Mouse (Mus musculus) frontal cortex, postnatal 14 days (tissue): ENCODE results near the gene Zfp637.
"Not testable (repeated sequence)": the region's sequence is repeated elsewhere in the genome, so short reads cannot be mapped to it uniquely, and the experiment has no call there.

Experiments
- DNase-seq, 2 experiments: peaks; one replicate each; pipeline ENCODE4 v3.0.0; 2022; ENCODE audit warnings: low spot score in 2 of 2

The Zfp637 gene

DNA sequence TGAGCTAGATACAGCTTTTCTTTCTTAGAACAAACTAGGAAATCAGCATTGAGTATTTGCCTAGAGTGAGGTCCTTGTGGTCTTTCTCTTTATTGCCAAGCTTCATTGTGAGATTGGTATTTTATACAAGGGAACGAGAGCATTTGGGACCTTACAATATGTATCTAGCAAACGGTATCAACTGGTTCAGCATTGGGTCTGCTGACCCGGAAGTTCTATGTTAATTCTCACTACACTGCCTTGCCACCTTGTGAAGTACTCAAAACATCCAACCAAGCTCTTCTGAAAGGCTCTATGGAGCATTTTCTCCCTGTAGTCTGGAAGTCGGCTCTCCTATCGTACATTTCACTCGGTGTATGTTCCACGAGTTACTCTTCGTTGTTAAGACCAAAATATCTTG, 22.8 kb downstream of the Zfp637 start:
- DNase-seq, result no peak

DNA sequence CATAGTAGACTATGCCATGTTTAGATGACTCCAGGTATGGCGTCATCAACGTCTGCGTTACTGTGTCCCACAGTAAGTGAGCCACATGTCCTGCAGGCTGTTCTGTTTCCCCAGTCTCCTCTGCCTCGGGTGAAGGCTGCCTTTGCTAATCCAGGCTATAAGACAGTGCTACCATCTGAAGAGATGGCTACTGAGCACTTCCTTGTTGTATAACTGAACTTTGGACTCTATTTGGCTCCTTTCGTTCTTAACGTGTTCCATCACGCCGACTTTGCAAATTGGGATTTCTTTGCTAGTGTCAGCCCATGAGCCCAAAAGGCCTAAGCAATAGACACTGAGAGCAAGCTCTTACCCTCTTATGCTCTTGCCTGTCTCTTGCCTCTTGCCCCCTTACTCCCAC, 27.2 kb downstream of the Zfp637 start:
- DNase-seq, result no peak

DNA sequence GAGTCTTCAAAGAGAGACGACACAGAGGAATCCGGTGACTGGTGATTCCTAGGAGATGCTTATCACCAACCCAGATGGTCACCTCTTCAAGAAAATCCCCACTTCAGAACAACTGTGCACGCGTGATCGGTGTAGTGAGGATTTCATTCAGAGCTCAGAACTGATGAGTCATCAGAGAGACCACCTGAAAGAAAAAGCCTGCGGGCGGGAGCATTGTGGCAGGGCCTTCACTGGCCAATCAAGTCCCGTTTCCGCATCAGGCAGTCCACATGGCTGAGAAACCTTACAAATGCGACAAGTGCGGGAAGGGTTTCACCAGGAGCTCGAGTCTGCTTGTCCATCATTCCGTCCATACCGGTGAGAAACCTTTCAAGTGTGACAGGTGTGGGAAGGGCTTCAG, 30.1 kb downstream of the Zfp637 start:
- no peak for DNase-seq

DNA sequence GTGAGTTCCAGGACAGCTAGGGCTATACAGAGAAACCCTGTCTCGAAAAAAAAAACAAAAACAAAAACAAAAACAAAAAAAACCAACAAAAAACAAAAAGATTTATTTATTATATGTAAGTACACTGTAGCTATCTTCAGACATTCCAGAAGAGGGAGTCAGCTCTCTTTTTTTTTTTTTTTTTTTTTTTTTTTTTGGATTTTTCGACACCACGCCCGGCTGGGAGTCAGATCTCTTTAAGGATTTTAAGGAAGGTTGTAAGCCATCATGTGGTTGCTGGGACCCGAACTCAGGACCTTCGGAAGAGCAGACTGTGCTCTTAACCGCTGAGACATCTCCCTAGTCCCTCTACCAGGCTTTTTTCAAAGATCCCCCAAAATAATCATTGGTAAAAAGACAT, 32.5 kb downstream of the Zfp637 start:
- DNase-seq, result not testable (repeated sequence)

DNA sequence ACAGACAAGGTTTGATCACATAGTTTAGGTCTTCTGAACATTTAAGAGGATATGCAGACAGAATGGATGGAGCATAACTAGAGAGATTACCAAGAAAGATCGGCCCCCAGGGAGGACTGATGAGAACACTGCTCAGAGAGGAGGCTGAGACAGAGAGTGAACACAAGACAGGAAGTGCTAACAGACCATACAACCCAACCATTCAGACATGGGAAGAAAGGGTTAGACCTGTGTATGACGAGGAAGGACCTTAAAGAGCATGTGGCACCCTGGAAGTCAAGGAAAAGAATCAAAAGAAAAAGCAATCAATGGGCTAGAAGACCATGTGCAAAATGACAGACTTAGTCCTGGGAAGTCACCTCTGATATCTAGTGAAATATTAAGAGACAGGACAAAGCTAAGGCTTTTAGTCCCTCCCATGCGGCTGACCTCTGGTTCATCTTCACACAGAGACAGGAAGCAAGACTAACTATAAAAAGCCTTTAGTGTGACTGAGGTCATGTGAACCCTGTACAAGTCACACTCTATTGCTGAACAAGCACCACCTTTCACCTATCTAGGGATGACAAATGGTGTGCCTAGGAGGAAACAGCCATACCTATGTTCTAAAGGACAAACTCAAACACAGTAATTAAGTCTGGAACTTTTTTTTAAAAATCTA, 33.8 kb downstream of the Zfp637 start:
- DNase-seq, result no peak

DNA sequence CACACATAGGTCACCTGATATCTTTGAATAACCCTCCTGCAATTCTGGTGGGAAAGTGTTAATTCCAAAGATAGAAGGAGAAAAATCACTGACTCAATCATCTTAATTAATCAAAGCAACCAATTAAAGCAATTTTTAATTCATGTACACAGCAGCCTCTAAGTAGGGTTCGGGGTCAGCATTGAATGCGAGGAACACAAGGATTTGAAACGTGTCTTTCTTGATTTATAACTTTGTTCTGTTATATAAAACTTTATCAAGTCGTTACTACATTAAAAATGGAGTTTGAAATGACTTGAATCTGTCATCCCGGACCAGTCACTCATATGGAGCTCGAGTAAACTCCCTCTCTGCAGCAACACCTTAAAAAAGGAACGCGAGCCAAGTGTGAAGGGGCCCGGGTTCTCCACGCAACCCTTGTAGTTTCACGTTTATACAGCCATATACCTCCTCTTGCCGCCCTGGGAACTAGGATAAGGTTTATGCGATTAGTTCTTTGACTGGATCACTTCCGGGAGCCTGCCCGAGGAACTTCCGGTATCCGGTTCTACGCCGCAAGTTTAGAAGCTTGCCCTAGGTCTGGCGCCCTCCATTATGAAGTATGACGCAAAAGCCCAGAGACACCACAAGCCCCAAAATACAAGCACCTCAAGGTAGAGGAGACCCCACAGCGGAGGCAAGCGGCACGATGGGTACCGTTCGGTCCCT, 37.9 kb downstream of the Zfp637 start:
- peak; percentile 85 to 89 for DNase-seq

DNA sequence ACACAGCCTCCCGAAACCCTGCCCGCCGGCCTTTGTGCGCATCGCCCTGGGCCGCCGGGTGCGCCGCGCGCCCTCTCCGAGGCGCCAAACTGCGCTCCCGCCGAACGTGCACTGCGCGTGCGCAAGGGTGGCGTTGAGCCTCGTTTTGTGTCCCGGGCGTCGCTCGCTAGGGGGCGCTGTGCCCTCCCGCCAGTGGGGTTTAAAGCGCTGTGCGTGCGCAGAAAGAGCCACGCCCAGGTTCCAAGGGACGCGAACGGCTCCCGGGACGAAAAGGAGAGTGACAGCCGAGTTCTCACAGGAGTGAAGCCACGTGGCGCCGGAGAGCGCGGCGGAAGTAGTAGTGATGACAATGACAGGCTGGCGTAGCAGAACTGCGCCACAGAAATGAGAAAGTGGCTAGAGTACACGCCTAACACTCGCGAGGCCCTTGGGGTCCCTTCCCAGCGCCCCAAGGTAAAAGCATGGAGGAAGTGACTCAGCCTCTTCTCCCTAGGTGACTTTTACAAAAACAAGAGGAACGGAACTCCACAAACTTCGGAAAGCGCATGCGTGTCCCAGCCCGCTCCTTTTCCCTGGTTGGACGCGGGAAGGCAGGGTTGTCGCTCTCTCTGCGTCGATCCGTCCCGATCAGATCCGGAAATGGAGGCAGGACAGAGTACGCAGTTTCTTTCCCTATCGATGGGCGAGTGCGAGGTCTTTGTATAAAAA, 38.6 kb downstream of the Zfp637 start:
- peak; percentile 97 to 99 for DNase-seq

DNA sequence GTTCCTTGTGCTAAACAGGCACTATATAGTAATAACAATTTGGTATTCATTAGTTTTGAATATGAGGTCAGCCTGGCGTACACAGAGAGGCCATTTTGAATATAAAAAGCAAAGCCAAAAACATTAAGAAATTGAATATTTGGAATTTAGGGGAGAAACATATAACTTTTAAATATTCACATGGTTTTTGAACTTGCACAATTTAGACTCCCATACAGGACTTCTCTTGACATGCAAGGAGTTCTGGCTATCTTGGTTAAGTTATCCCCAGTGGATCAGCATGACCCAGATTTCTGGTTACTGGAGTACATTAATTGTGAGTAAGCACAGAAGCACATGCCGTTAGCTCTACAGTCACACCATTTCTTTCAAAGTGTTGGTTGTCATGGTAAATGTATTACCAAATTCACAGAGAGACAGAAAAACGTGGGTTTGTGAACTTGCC, 39.4 kb downstream of the Zfp637 start:
- DNase-seq, result no peak

DNA sequence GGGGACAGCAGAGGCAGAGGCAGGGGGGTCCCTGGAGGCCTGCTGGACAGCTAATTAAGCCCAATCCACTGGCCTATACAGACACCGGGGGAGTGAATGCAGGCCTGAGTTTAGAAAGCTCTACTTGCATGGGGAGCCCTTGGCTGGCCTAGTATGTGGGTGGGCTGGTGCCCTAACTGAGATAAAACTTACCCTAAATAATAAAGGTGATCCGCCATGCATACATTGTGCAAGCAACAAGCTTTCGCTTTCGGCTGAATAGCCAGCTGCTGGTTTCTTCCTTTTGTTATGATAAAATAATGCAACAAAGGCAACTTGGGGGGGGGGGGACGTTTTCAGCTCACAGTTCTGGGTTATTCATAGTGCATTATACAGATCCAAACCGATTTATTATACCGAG, 40.2 kb downstream of the Zfp637 start:
- DNase-seq, result no peak

DNA sequence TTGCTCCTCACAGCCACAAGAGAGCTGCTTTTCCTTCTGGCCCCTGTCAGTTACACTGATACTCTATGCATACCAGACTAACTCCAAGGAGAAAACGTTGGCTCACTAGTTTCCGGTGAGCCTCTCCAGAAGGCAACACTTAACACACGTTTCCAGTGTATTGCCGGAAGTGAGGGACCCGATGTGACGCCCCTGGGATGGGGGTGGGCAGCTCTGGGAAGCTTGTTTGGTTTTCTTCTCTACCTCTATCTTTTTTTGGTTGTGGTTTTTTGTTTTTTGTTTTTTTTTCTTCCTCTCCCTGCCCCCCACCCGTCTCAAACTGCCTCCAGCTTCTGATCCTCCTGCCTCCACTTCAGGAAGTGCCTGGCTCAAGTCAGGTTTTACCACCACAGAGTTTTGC, 41.0 kb downstream of the Zfp637 start:
- no peak for DNase-seq

DNA sequence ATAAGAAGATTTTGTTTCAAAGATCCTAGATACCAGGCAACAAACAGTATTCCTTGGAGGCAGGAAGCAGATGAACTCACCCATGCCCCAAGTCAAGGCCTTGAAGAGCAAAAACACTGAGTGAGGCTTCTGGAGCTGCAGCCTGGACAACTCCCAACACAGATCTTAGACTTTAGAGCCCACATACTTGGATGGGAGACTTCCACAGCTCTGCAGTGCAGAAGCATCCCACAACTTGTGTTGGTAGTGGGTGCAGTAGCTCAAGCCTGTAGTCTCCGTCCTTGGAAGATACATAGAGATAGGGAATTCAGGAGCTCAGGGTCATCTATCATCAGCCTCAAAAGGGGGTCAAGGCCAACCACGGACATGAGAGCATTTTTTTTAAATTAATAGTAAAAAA, 45.0 kb downstream of the Zfp637 start:
- DNase-seq, result no peak

DNA sequence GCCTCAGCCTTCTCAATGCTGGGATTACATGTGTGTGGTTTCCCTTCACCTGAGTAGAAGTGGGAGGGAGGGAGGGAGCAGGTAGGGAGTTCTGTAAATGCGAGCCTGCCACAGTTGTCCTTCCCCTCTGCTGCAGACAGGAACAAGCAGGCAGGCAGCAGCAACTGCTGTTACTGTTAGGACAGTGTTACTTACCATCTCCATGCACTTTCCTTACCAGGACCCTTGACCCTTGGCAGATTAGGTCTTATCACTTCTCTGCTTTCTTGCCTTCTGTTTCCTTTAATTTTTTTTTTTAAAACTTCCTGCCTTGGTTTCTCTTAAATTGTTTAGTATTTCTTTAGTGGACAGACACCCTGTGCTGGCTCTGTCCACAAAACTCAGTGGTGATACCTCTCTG, 47.1 kb downstream of the Zfp637 start:
- no peak for DNase-seq

DNA sequence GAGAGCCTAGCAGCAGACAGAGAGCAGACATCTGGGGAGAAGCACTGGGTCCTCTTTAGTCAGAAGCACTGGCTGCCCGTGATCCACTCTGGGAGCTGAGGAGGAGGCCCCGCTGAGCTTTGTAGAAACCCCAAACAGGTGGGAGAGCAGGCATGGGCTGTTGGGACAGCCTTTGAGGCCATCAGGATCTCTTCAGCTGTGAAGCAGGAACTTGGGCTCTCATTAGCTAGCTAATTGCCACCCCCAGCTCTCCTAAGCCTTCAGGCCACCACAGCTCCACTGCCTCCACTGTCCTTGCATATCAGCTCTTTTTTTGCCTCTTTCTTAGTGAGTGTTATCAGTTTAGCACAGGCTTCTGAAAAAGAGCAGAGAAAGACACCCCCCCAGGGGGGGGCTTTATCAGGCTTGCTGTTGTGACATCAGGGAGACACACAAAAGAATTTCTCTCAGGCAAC, 47.7 kb downstream of the Zfp637 start:
- no peak for DNase-seq

DNA sequence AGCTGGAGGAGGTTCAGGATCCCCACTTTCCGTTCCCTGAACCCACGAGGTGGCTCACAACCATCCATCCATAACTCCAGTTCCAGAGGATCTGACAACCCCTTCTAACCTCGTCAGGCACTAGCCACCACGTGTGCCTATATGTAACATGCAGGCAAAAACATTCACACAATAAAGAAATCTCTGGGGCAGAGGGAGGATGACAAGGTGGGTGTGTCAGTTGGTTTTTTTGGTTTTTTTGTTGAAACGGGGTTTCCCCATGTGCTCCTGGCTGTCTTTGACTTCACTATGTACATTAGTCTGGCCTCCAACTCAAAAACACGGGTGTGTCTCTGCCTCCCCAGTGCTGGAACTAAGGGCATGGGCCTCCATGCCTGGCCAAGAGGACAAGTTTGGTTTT, 49.3 kb downstream of the Zfp637 start:
- no peak for DNase-seq

DNA sequence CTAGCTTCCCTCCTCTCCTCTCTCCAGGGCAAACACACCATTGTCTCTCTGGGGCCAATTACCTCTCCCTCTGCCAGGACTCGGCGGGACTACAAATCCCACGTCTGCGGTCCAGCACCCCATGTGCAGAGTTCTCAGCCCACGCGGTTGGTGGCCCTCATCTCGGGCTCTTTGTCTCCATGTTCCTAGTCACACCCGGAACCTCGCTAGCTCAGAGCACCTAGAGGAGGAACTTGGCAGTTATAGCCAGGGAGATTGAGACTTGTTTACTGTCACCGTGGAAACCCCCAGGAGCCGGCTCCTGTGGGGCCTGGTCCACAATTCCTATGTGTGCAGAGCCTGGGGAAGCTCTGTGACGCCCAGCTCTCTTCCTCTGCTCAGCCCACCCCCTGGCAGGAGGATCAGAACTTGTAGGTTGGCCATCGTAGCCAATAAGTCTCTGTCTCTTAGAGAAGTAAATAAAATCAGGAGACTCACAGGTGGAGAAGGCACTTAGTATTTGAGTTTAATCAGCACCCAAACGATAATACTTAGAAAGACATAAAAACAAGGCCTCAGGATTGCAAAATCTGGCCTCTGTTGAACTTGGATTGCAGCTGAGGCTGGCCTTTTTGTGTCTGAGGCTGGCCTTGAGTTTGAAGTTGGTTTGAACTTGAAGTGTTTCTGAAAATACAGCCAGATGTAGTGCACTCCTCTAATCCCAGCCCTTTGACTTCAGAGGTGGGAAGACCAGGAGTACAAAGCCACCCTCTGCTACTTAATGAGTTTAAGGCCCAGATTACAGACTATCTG, 50.6 kb downstream of the Zfp637 start:
- DNase-seq, result no peak

DNA sequence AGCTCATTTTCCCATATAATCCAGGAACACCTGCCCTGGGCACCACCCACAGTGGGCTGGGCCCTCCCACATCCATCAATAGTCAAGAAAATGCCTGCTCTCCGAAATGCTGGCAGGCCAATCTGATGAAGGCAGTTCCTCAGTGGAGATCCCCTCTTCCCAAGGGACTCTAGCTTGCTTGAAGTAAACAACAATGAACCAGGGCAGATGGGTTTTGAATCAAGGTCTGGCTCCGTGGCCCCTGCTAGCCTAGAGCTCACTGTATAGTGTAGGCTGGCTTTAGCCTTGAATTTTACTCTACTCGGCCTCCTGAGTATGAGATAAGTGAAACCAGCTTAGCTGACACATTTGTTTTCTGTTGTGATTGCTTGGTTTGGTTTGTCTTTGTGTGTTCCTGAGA, 51.4 kb downstream of the Zfp637 start:
- no peak for DNase-seq

DNA sequence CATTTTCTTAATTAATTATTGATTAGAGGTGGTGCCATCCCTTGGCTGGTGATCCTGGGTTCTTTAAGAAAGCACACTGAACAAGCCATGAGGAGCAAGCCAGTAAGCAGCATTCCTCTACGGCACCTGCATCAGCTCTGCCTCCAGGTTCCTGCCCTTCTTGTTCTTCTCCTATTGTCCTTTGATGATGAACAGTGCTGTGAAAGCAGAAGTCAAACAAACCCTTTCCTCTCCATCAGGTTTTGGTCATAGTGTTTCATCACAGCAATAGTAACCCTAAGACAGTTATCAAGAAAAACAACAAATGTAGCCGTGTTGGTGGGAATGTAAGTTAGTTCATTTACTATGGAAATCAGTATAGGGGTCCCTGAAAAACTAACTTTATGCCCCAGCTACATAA, 52.5 kb downstream of the Zfp637 start:
- DNase-seq, result no peak
